Mouse (Mus musculus): ENCODE results near the gene Mecom. TPM values are rescaled to one million over a fixed set of nuclear protein-coding genes. Genes with fewer than 3 reads are reported as not detected.

The Mecom gene
- total and polyA plus RNA-seq, 3 experiments: not detected

DNA sequence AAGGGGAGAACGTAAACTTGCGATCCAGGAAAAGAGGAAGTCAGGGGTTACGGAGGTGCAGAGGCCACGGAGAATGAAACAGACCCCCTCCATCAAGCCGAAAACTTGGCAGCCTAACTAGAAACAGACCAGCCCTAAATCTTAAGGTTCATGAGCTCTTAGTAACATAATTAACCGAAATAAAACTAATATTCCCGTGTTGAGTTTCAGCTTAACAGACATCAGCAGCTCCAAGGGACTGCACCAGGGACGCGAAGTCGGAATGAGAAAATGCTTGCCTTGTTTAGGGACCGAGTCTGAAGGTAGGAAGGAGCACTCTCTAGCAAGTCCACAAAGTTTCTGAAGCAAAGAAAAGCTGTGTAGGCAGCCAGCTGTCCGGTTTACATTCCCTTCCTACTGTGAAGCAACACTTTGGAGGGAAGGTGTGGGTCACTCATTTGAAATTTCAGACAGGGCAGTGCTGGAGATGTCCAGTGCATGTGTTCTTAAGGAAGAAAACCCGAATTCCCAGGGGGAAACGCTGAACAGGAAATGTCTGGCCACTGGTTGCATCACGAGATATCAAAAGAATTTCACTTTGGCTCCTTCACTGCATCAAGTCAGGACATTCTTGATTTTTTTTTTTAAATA lies 442.5 kb downstream of the Mecom start:
- H3K36me3 ChIP-seq (replicated peaks in 1 of 2; ENCODE audit: control insufficient read depth in 1 of 2, insufficient read depth in 1 of 2, low read length in 1 of 2): no peaks in the 10 kb centered on the region
- H3K4me3 ChIP-seq (replicated peaks in 1 of 3; ENCODE audit: low read depth in 2 of 3, low read length in 2 of 3, poor library complexity in 1 of 3): no peak overlapping the region
- no peak for TF ChIP-seq ZKSCAN1 (IDR thresholded peaks at IDR 0.05; ENCODE audit: borderline replicate concordance, low read depth, low read length)
- H3K9ac ChIP-seq (ENCODE audit: insufficient read depth, low read depth): no peak overlapping the region
- dilution Hi-C loops (cut with MboI; ENCODE audit: extremely low pct_ligation_motif_present, extremely low pct_unique_long_range_greater_than_20kb, low sequenced_read_pairs) (no loop called here), in situ Hi-C loops (cut with MboI; ENCODE audit: low pct_ligation_motif_present, low pct_unique_long_range_greater_than_20kb, low sequenced_read_pairs) (no loop called here)
- H3K27ac ChIP-seq (ENCODE audit: insufficient read depth, low read depth): no peak overlapping the region
- H3K4me1 ChIP-seq (ENCODE audit: control insufficient read depth in 1 of 2, insufficient read depth in 2 of 2): no peaks in the 10 kb centered on the region
- no peak for DNase-seq (ENCODE audit: extremely low read depth)
- no peaks in the 10 kb centered on the region for H3K9me3 ChIP-seq (replicated peaks; ENCODE audit: low read length)
- H3K4me2 ChIP-seq (ENCODE audit: insufficient read depth, low read depth, poor library complexity, severe bottlenecking): no peak overlapping the region
- H3K27me3 ChIP-seq (replicated peaks): no peaks in the 10 kb centered on the region
- no peaks in the 10 kb centered on the region for H3K79me2 ChIP-seq (replicated peaks; ENCODE audit: control insufficient read depth, extremely low read depth, insufficient read depth, poor library complexity, severe bottlenecking)

DNA sequence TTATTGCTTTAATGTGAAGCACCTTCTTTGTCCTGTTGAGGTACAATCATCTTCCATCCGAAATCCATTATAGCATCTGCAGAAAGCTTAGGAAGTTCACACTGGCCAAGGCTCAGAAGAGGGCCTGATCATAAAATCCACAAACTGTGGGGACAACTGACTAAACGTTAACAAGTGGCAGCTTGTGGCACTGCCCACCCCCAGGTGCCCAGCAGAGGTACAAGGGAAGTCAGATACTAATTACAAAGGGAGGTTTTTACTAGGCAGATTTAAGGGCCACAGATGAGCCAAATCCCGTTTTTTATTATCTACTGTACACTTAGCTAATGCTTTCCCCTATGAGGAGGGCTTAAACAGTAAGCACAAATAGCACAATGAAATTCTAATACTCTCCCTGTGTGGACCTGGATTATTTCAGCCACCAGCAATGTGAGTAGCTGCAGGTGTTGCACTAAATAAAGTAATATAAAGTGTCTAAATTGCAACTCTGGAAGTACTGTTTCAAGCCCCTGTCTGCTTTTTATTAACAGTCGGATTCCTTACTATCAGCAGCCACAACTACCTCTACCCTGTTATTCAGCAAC lies 443.2 kb downstream of the Mecom start:
- no peak overlapping the region for H3K4me2 ChIP-seq (ENCODE audit: insufficient read depth, low read depth, poor library complexity, severe bottlenecking)

DNA sequence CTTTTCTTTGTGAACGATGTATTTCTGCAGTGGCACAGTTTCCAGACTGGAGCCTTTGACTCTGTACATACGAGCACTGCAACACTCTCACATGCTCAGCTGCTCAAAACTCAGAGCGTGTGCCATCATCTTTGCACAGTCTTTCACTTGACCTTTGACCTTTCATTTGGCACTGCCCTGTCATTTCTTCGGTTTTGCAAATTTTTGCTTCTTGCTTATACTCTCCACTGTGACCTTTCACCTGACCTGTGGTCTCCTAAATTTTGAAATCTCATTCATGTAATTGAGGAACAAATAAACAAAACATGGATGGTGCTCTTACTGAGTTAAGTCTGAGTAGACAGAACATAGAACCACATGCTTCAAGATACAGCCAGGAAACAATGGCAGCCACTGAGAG lies 446.7 kb downstream of the Mecom start:
- H3K9me3 ChIP-seq (replicated peaks; ENCODE audit: low read length): no peaks in the 10 kb centered on the region
- DNase-seq (ENCODE audit: extremely low read depth): no peak
- no peak overlapping the region for H3K4me3 ChIP-seq (replicated peaks in 1 of 3; ENCODE audit: low read depth in 2 of 3, low read length in 2 of 3, poor library complexity in 1 of 3)
- dilution Hi-C loops (cut with MboI; ENCODE audit: extremely low pct_ligation_motif_present, extremely low pct_unique_long_range_greater_than_20kb, low sequenced_read_pairs) (no loop called here), in situ Hi-C loops (cut with MboI; ENCODE audit: low pct_ligation_motif_present, low pct_unique_long_range_greater_than_20kb, low sequenced_read_pairs) (no loop called here)
- H3K4me1 ChIP-seq (ENCODE audit: control insufficient read depth in 1 of 2, insufficient read depth in 2 of 2): no peaks in the 10 kb centered on the region
- no peaks in the 10 kb centered on the region for H3K79me2 ChIP-seq (replicated peaks; ENCODE audit: control insufficient read depth, extremely low read depth, insufficient read depth, poor library complexity, severe bottlenecking)
- H3K27ac ChIP-seq (ENCODE audit: insufficient read depth, low read depth): no peak overlapping the region
- no peak for TF ChIP-seq IRF4 (IDR thresholded peaks at IDR 0.05; ENCODE audit: low read depth, low read length)
- no peak for TF ChIP-seq RAD21 (IDR thresholded peaks at IDR 0.05; ENCODE audit: low read depth, low read length)
- TF ChIP-seq ZC3H11A (IDR thresholded peaks at IDR 0.05; ENCODE audit: low read depth, low read length): no peak
- no peak for TF ChIP-seq TCF12 (IDR thresholded peaks at IDR 0.05; ENCODE audit: low read depth, low read length)
- TF ChIP-seq BHLHE40 (IDR thresholded peaks at IDR 0.05; ENCODE audit: low read depth, low read length): no peak
- TF ChIP-seq UBTF (IDR thresholded peaks at IDR 0.05; ENCODE audit: low read depth, low read length): no peak
- TF ChIP-seq TBP (conservative IDR thresholded peaks at IDR 0.05; ENCODE audit: low read depth, low read length): no peak
- TF ChIP-seq MEF2A (IDR thresholded peaks at IDR 0.05; ENCODE audit: borderline replicate concordance, low read depth, low read length): no peak
- no peak for TF ChIP-seq GABPA (IDR thresholded peaks at IDR 0.05; ENCODE audit: insufficient replicate concordance, low read depth, low read length)
- TF ChIP-seq ZKSCAN1 (IDR thresholded peaks at IDR 0.05; ENCODE audit: borderline replicate concordance, low read depth, low read length): no peak
- no peak for TF ChIP-seq PAX5 (IDR thresholded peaks at IDR 0.05; ENCODE audit: low read length)
- TF ChIP-seq SIN3A (IDR thresholded peaks at IDR 0.05; ENCODE audit: low read length): no peak
- no peak for TF ChIP-seq USF2 (conservative IDR thresholded peaks at IDR 0.05; ENCODE audit: low read depth, low read length)
- no peak for TF ChIP-seq ZNF384 (IDR thresholded peaks at IDR 0.05; ENCODE audit: low read depth, low read length)
- TF ChIP-seq SMC3 (IDR thresholded peaks at IDR 0.05; ENCODE audit: low read depth, low read length): no peak
- TF ChIP-seq CHD2 (IDR thresholded peaks at IDR 0.05; ENCODE audit: low read length): no peak
- no peak for TF ChIP-seq CHD1 (IDR thresholded peaks at IDR 0.05; ENCODE audit: low read depth, low read length)
- H3K36me3 ChIP-seq (replicated peaks in 1 of 2; ENCODE audit: control insufficient read depth in 1 of 2, insufficient read depth in 1 of 2, low read length in 1 of 2): no peaks in the 10 kb centered on the region
- no peaks in the 10 kb centered on the region for H3K27me3 ChIP-seq (replicated peaks)
- no peak overlapping the region for H3K9ac ChIP-seq (ENCODE audit: insufficient read depth, low read depth)
- no peak overlapping the region for H3K4me2 ChIP-seq (ENCODE audit: insufficient read depth, low read depth, poor library complexity, severe bottlenecking)

More for the DNA sequence above, 443.2 kb downstream of the Mecom start:
- Histone ChIP-seq H3K27me3 (replicated peaks) (no peaks in the 10 kb centered on the region), H3K4me1 (ENCODE audit: control insufficient read depth in 1 of 2, insufficient read depth in 2 of 2) (no peaks in the 10 kb centered on the region), H3K9ac (ENCODE audit: insufficient read depth, low read depth) (no peak overlapping the region), H3K27ac (ENCODE audit: insufficient read depth, low read depth) (no peak overlapping the region), H3K9me3 (replicated peaks; ENCODE audit: low read length) (no peaks in the 10 kb centered on the region), H3K79me2 (replicated peaks; ENCODE audit: control insufficient read depth, extremely low read depth, insufficient read depth, poor library complexity, severe bottlenecking) (no peaks in the 10 kb centered on the region), H3K36me3 (replicated peaks in 1 of 2; ENCODE audit: control insufficient read depth in 1 of 2, insufficient read depth in 1 of 2, low read length in 1 of 2) (no peaks in the 10 kb centered on the region), H3K4me3 (replicated peaks in 1 of 3; ENCODE audit: low read depth in 2 of 3, low read length in 2 of 3, poor library complexity in 1 of 3) (no peak overlapping the region)
- dilution Hi-C loops (cut with MboI; ENCODE audit: extremely low pct_ligation_motif_present, extremely low pct_unique_long_range_greater_than_20kb, low sequenced_read_pairs): no loop called here
- no peak for DNase-seq (ENCODE audit: extremely low read depth)
- TF ChIP-seq MAX (IDR thresholded peaks at IDR 0.05; ENCODE audit: low read length): no peak
- no peak for TF ChIP-seq POLR2A (IDR thresholded peaks at IDR 0.05; ENCODE audit: low read depth, low read length)
- no peak for TF ChIP-seq SMC3 (IDR thresholded peaks at IDR 0.05; ENCODE audit: low read depth, low read length)
- no peak for TF ChIP-seq ZMIZ1 (IDR thresholded peaks at IDR 0.05; ENCODE audit: low read depth, low read length)
- TF ChIP-seq TBP (conservative IDR thresholded peaks at IDR 0.05; ENCODE audit: low read depth, low read length): no peak
- TF ChIP-seq RAD21 (IDR thresholded peaks at IDR 0.05; ENCODE audit: low read depth, low read length): no peak
- TF ChIP-seq CHD2 (IDR thresholded peaks at IDR 0.05; ENCODE audit: low read length): no peak
- no peak for TF ChIP-seq MXI1 (IDR thresholded peaks at IDR 0.05; ENCODE audit: low read depth, low read length)
- TF ChIP-seq NELFE (IDR thresholded peaks at IDR 0.05; ENCODE audit: low read depth, low read length): no peak
- no peak for TF ChIP-seq POLR2AphosphoS2 (IDR thresholded peaks at IDR 0.05; ENCODE audit: low read depth, low read length)
- no peak for TF ChIP-seq IRF4 (IDR thresholded peaks at IDR 0.05; ENCODE audit: low read depth, low read length)
- in situ Hi-C loops (cut with MboI; ENCODE audit: low pct_ligation_motif_present, low pct_unique_long_range_greater_than_20kb, low sequenced_read_pairs): no loop called here

Measured in CH12.LX (cell line).